Mouse (Mus musculus) gastrocnemius, postnatal 4 days (tissue): ENCODE measurements around the gene Ube2g1. TPM values are rescaled to one million over a fixed set of nuclear protein-coding genes. Genes with fewer than 3 reads are reported as not detected.
"Not testable (repeated sequence)": the region's sequence is repeated elsewhere in the genome, so short reads cannot be mapped to it uniquely, and the experiment has no call there.

Experiments
- DNase-seq, 2 experiments: peaks; one replicate each; pipeline ENCODE4 v3.0.0; 2021 to 2022; ENCODE audit warnings: low spot score in 2 of 2, mixed read lengths in 2 of 2
- total RNA-seq, 2 experiments: library from RNA; stranded (reverse); gene quantifications; 2 replicates each; pipeline ENCODE4 v1.2.3; 2021

Ube2g1 gene
- total RNA-seq, 2 experiments from 2014 or later: 36.0 to 46.5 TPM

DNA sequence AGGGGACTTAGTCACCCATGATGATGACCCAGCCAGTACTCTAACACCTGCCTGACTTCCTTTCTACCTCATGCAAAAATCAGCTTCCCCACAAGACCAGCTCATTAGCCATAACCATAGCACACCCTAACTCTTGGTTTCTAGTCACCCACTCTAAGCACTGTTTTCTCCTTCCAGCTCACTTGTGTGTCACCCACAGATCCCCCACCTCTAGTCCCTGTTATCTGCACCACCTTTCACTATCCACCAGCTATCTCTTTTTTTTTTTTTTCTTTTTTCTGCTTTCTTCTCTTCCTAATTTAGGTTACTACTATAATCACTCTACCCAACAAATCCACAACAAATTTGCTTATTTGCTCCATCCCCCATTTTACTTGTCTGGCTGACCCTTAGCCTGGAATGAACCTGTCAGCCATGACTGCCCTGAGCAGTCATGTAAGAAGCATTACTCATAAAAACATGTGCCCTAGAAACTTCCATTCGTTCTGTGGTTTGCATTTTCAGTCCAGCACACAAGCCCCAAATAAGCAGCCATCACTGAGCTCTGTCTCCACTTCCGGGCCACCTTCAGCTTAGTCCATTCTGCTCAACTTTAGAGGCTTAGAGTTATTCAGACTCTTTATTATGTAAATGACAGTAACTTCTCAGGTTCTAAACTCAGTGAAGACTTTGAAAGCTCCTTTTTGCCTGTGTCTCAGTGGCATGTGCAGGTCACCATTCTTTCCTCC lies 11.9 kb upstream of the Ube2g1 start:
- DNase-seq: no peak

DNA sequence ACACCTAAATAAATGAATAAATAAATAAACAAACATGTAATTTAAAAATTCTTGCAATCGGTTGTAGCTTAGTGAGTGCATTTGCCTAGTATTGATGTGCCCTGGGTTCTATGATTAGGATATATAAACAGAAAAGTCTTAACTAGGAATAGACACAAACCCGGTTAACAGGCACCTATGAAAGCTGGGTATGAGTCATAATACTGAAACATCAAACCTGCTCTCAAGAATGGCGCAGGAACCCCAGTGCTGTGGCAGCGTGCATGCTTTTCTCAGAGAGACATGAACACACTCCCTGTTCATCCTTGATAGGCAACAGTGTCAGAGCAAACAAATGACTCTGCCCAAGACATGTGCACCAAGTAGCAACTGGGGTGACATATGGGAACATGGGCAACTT lies 9.3 kb upstream of the Ube2g1 start:
- DNase-seq: no peak

GRCm38 (mm10) chr11:72607469-72608070 lies 487 bp downstream of the Ube2g1 start:
- DNase-seq: peak; percentile 72 to 83

DNA sequence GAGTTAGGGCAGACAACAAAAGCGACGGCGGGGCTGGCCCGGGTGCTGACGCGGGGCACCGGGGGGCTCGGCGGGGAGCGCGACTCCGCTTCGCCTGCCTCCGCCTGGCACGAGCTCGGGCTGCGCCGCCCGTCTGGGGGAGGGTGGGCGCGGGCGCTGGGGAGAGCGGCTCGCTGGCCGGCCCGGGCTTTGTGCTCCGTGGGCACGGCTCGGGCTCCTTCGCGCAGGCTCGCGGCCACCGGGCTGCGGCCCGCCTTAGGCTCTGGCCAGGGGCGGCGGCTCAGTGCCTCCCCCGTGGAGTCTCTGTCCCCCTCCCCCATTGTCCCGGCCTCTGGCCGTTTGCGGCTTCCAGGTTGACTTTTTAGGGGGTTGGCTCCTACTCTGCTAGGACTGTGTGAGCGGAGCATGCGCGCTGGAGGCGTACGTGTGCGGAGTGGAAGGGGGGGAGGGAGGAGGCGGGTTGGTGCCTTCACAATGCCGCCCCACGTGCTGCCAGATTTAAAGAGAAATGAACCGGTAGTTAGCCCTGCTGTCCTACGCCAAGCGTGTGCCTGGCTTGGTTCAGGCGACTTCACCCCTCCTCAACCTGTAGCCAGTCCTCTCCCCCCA lies 1.1 kb downstream of the Ube2g1 start:
- DNase-seq: peak; percentile 74 to 90

DNA sequence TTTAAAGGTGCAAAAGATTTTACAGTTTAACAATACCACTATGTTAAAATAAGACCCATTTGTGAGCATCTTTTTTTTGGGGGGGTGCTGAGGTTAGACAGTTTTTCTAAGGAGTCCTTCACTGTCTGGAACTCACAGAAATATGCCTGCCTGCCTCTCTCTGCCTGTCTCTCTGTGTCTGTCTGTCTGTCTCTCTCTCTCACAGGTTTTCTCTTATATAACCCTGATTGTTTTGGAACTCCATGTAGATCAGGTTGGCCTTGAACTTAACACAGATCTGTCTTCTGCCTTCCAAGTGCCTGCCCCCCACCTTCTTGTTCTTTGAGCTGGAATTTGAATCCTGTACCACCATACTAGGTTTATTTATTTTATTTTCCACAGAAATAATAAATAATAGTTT lies 2.2 kb downstream of the Ube2g1 start:
- DNase-seq: no peak

DNA sequence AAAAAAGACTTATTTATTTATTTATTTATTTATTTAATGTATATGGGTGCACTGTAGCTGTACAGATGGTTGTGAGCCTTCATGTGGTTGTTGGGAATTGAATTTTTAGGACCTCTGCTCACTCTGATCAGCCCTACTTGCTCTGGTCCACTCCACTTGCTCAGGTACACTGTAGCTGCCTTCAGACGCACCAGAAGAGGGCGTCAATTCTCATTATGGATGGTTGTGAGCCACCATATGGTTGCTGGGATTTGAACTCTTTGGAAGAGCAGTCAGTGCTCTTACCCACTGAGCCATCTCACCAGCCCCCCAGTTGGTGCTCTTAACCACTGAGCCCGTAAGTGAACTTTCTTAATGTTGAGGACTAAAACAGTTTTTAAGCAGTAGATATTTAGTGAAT lies 7.3 kb downstream of the Ube2g1 start:
- DNase-seq: not testable (repeated sequence)

- no peak for DNase-seq
Measured at GRCm38 (mm10) chr11:72615931-72616330, 8.8 kb downstream of the Ube2g1 start.

- DNase-seq: no peak
Measured at GRCm38 (mm10) chr11:72618476-72618875, 11.4 kb downstream of the Ube2g1 start.

GRCm38 (mm10) chr11:72642730-72643129 lies 35.6 kb downstream of the Ube2g1 start:
- no peak for DNase-seq

DNA sequence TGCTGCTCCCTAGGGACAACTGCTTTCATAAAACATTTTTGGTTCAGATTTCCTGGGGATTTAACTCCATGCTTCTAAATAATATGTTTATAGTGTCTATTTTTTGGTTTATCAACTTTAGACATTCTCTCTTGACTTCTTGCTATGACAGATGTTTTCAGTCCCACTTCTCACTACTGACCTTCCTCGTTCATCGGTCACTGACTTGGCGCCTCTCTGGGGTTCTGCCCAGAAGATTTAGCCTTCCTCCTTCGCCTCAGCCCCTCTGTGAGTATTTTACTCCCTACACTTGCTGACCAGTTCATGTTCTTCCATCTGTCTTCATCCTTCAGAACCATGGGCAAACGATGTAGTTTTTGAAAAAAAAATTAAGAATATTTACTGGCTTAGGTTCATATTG lies 38.3 kb downstream of the Ube2g1 start:
- no peak for DNase-seq

- DNase-seq: no peak
Measured at GRCm38 (mm10) chr11:72650347-72650746, 43.3 kb downstream of the Ube2g1 start.

DNA sequence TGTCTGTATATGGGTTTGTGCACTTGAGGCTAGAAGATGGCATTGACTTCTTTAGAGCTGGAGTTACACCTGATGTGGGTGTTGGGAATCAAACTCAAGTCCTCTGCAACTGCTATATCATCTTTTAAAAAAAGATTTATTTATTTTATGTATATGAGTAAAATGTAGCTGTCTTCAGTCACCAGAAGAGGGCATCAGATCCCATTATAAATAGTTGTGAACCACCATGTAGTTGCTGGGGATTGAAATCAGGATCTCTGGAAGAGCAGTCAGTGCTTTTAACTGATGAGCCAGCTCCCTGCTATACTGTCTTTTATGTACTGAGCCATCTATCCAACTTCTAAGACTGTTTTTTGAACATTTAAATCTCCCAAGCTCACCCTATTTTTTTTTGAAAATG lies 52.8 kb downstream of the Ube2g1 start:
- no peak for DNase-seq

- no peak for DNase-seq
Measured at GRCm38 (mm10) chr11:72660359-72660758, 53.3 kb downstream of the Ube2g1 start.

- DNase-seq: no peak
Measured at GRCm38 (mm10) chr11:72664641-72665040, 57.6 kb downstream of the Ube2g1 start.

- DNase-seq: no peak
Measured at GRCm38 (mm10) chr11:72670634-72671033, 63.6 kb downstream of the Ube2g1 start.

DNA sequence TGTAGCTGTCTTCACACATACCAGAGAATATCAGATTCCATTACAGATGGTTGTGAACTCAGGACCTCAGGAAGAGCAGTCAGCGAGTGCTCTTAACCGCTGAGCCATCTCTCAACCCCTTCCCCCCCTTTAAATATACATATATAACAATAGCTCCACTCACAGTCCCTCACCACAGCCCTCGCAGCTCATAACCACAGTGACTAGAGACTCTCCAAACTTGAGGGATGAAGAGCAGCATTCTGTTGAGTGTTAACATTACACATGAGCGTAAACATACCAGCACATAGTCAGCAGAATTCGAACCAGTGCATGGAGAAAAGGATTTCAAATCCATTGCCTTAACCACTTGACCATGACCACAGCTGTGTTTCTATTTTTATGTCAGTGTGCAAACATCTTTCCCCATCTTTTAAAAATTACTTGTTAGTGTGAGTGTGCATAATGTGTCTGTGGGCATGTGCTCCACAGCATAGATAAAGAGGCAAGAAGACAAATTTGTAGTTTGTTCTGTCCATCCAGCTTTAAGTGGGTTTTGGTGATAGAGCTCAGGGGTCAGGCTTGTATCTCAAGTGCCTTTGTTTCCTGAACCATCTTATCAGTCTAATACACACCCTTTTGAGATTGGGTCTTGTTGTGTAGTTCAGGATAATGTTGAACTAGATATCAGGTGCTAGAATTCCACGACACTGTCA lies 64.4 kb downstream of the Ube2g1 start:
- DNase-seq: no peak

GRCm38 (mm10) chr11:72672438-72672837 lies 65.4 kb downstream of the Ube2g1 start:
- DNase-seq: no peak

- DNase-seq: no peak
Measured at GRCm38 (mm10) chr11:72675280-72675679, 68.2 kb downstream of the Ube2g1 start.

DNA sequence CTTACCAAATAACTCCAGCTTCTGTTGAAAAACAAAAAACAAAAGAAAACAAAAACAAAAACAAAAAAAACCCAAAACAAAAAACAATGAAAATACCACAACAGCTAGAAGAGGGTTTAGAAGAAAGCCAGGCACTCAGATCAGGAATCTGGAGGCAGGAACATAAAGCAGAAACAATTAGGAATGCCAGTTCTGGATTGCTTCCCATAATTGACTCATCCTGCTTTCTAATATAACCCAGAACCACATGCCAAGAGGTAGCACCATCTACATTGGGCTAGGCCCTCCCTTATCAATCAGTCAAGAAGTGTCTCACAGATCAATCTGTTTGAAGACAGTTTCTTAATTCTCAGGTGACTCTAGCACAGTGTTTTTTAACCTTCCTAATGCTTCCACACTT lies 73.6 kb downstream of the Ube2g1 start:
- DNase-seq: no peak

GRCm38 (mm10) chr11:72683402-72683801 lies 76.3 kb downstream of the Ube2g1 start:
- no peak for DNase-seq

DNA sequence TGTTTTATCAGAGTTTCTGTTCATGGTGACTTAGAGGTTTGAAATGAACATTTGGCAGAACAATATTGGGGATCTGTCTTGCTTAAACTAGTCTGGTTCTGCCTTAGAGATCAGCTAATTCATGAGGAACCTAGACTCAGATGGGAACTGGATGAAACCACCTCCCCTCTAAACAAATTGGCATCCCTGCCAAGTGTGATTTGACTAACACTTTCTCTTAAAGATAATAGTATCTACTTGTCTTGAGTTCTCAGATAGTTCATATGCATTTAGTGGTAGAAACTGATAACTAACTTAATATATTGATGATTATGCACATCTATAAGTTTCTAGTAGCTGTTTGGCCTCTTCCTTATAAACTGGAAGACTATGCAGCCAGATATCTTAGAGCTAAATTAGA lies 79.6 kb downstream of the Ube2g1 start:
- no peak for DNase-seq

DNA sequence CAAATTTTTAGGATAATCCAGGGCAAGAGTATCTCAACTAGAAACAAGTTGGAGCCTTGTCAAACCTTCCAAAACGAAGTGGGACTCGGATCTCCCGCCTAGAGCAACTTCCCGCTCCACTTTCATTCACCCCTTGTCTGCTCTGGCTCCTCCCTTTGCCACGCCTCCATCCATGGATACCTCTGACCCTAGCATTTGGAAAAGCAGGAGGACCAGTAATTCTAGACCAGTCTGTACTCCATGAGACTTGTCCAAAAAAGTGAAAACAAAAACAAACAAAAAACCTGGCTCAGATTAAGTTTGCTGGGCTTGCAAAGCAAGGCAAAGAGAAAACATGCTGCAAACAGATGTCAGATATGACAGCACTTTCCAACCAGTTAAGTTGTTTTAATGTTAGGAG lies 81.2 kb downstream of the Ube2g1 start:
- no peak for DNase-seq
